Mouse (Mus musculus) gastrocnemius, adult 2 months (tissue): ENCODE results near the gene Slit2. TPM values are rescaled to one million over a fixed set of nuclear protein-coding genes. Genes with fewer than 3 reads are reported as not detected.

ENCODE experiments used
- DNase-seq: peaks from one replicate; pipeline ENCODE4 v3.0.0; 2022
- H3K27ac ChIP-seq: fragments of 200-600 bp; 2 replicates; pipeline ENCODE4 v1.8.1; 2022; ENCODE audit warnings: mild to moderate bottlenecking
- H3K4me3 ChIP-seq: fragments of 200-600 bp; 2 replicates; pipeline ENCODE4 v1.8.1; 2022; ENCODE audit warnings: mild to moderate bottlenecking, moderate library complexity
- CTCF ChIP-seq: fragments of 200-600 bp; IDR thresholded peaks from 2 replicates; pipeline ENCODE4 v1.8.1; 2022; ENCODE audit warnings: antibody characterized with exemption, mild to moderate bottlenecking, moderate library complexity
- intact Hi-C: fragments of 180-260 bp; cut with DNase I; formaldehyde crosslinking; loops from one replicate; pipeline ENCODE4 v1.15.1; 2025
- total RNA-seq, 2 experiments: library from RNA; stranded (reverse); gene quantifications; 2 replicates each; pipeline ENCODE4 v1.2.3; 2021

The Slit2 gene
- total RNA-seq, 2 experiments from 2014 or later = 0.64 to 1.4 TPM

GRCm38 (mm10) chr5:47990926-47991325 is 8.0 kb downstream of the Slit2 start:
- DNase-seq = no peak
- intact Hi-C loops = no loop called here
- Histone ChIP-seq H3K27ac (no peak overlapping the region), H3K4me3 (no peak overlapping the region)
- TF ChIP-seq CTCF = no peak

DNA sequence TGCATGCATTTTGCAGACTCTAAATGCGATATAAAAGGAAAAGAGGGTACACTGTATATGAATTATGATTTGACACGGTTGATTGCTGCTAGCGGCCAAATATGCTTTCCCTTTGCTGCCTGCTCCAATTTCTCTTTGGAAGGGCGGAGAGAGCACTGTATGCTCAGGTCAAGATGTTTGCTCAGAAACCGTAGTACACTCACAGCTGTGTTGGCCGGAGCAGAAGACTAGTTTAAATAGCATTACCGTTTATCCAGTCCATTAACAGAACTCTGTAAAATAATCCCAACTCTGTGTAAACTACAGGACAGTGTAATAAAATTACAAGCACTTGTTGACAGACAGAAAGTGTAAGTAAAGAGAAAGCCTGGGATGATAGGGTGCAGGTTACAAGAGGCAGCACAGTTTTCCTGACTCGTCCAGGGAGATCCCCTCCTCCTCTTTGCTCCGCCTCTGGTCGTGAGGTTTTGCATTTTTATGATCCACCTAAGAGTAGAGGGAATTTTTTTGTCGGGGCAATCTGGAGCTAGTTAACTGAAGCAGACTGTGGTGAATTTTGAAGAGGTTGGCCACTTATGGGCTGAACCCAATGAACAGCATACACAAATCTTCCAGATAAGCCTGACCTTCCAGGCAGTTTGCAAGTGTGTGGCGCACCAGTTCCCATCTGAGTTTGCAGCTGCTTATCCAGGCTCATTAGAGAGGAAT is 20.9 kb downstream of the Slit2 start:
- intact Hi-C loops = no loop called here

GRCm38 (mm10) chr5:48005533-48005932 is 22.6 kb downstream of the Slit2 start:
- no peak overlapping the region for H3K27ac ChIP-seq
- H3K4me3 ChIP-seq = no peak overlapping the region
- intact Hi-C loops = no loop called here
- TF ChIP-seq CTCF = no peak
- no peak for DNase-seq

More for the DNA sequence above, 20.9 kb downstream of the Slit2 start:
- Histone ChIP-seq H3K27ac (no peak overlapping the region), H3K4me3 (peak overlapping the region; percentile 30)
- no peak for DNase-seq
- no peak for TF ChIP-seq CTCF

DNA sequence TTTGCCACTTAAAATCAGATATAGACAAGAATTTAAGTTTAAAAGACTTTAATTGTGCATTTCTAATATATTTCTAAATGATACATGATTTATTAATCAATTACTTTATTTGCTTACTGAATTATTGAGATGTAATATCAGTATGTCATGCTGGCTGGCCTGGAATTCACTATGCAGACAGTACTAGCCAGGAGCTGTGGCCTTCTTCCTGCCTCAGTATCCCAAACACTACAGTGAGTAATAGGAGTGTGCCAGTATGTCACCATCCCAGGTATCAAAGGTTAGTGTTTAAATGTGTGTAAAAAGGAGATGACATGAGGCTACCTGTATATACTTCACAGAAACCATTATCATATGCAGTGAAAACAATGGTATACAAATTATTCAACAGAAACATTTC is 23.1 kb downstream of the Slit2 start:
- no peak for TF ChIP-seq CTCF
- no peak for DNase-seq
- intact Hi-C loops = no loop called here
- H3K27ac ChIP-seq = no peak overlapping the region
- H3K4me3 ChIP-seq = no peak overlapping the region

- no peak for TF ChIP-seq CTCF
These were observed 40.5 kb downstream of the Slit2 start for GRCm38 (mm10) chr5:48023441-48023840.

DNA sequence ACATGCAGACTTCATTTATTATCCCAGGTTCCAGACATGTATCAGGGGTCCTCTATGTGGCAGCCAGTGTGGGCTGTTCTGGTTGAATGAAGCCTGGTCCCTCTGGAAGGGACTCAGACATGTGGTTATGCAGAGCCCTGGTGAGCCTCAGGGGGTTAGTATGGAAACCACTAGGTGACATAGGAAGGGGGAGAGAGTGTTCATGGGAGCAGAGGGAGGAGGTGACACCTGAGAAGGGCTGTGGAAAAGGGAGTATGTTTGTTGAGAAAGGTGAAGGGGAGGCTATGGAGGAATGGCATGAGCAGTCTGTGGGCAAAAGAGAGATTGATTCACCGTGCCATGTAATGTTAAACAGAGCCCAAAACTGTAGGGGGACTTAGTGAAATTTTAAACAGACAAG is 51.9 kb downstream of the Slit2 start:
- no peak for TF ChIP-seq CTCF
- no peak overlapping the region for H3K27ac ChIP-seq
- no peak overlapping the region for H3K4me3 ChIP-seq
- intact Hi-C loops = no loop called here
- no peak for DNase-seq

More at GRCm38 (mm10) chr5:48023441-48023840, 40.5 kb downstream of the Slit2 start:
- intact Hi-C loops = no loop called here
- DNase-seq = no peak
- Histone ChIP-seq H3K27ac (no peak overlapping the region), H3K4me3 (no peak overlapping the region)

DNA sequence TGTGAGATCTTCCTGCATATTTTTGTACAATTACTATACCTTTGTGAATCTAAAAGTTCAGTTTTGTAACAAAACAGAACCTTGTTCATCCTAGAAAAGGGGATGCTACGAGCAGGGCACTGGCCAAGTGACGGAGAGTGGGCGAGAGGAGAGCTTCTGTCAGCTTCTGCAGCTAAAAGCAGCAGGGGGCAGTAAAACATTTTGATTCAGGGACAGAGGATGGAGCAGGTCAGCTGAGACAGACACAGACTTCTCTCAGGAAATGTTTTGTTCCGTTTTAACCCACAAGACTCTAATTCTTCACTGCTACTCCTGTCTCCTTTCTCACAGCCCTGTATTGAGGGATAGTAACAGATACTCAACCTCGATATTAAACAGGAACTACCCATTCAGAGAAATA is 55.1 kb downstream of the Slit2 start:
- TF ChIP-seq CTCF = peak; percentile 42
- Histone ChIP-seq H3K4me3 (no peak overlapping the region), H3K27ac (no peak overlapping the region)
- DNase-seq = no peak
- intact Hi-C loops = no loop called here

DNA sequence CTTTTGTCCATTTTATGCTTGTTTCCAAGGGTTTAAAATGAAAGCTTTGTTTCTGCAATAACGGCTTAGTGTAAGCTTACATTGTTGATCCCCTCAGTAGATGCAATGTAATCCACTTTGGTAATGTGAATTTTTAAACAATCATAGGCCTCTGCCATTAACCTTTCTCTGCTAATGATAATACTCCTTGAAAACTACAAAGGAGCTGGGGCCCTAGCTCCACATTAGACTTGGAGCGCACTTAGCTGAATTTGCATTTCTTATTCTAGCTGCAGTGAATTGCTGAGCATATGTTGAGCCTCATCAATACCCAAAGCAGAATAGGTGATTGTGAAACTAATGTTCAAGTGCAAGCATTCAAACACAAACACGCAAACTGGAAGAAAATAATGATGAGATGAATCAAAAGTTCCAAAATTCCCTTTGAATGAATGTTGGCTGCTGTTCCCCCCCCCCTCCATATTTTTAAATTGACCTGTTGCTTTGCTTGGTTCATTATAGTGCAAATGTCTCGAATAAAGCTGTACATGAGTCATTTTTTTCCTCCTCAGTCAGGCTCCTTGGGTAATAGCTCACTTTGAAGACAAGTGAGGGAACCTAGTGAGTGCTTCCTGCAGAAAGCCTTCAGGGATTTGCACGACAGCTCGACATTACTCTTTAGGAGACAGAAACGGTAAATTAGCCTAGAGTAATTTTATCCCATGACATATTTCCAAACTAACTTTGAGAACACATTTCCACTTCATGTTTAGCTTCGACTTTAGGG is 66.2 kb downstream of the Slit2 start:
- Histone ChIP-seq H3K4me3 (no peak overlapping the region), H3K27ac (no peak overlapping the region)
- no peak for DNase-seq
- intact Hi-C loops = no loop called here
- TF ChIP-seq CTCF = no peak

GRCm38 (mm10) chr5:48050637-48051314 is 67.8 kb downstream of the Slit2 start:
- Histone ChIP-seq H3K27ac (no peak overlapping the region), H3K4me3 (no peak overlapping the region)
- no peak for TF ChIP-seq CTCF
- no peak for DNase-seq
- intact Hi-C loops = no loop called here

DNA sequence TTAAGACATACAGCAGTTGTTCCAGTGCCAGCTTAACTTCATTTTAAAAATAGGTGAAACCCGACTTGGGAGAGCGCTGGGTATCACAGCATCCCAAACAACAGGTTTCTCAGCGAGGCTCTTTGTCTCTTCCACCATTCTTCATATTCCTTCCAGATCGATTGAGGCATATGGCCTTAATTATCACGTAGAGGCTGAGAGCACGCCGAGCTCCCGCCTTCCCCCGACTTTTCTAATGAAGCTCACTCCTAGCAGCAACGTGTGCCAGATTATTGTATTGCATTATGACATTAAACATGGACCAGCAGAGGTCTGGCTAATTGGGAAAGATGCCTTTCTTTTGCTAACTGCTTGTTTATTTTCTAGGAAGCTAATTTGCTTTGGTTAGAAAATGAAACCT is 75.7 kb downstream of the Slit2 start:
- DNase-seq = no peak
- H3K4me3 ChIP-seq = no peak overlapping the region
- no peak for TF ChIP-seq CTCF
- H3K27ac ChIP-seq = no peak overlapping the region
- intact Hi-C loops = no loop called here

DNA sequence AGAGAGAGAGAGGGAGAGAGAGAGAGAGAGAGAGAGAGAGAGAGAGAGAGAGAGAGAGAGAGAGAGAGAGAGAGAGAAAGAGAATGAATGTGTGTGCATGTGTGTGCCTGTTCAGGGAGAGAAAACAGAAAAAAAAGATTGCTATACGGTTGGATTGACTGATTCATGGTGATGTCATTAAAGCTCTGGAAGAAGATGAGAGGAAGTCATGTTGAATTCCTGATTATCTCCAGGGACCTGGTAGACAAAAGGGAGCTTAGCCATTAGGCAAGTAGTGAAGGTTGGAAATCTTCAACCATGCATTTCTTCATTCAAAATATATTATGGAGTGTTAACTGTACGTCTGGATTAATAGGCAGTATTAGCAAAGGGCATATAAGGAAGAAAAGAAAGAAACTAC is 77.8 kb downstream of the Slit2 start:
- intact Hi-C loops = no loop called here
- H3K27ac ChIP-seq = no peak overlapping the region
- TF ChIP-seq CTCF = no peak
- no peak overlapping the region for H3K4me3 ChIP-seq
- DNase-seq = no peak

GRCm38 (mm10) chr5:48078730-48079129 is 95.8 kb downstream of the Slit2 start:
- intact Hi-C loops = no loop called here
- no peak overlapping the region for H3K27ac ChIP-seq
- no peak for TF ChIP-seq CTCF
- no peak for DNase-seq
- no peak overlapping the region for H3K4me3 ChIP-seq

GRCm38 (mm10) chr5:48081223-48081881 is 98.4 kb downstream of the Slit2 start:
- intact Hi-C loops = no loop called here
- no peak for DNase-seq
- TF ChIP-seq CTCF = no peak
- Histone ChIP-seq H3K27ac (no peak overlapping the region), H3K4me3 (no peak overlapping the region)
